Mouse (Mus musculus): ENCODE results near the gene Mrpl52. TPM values are rescaled to one million over a fixed set of nuclear protein-coding genes. Genes with fewer than 3 reads are reported as not detected.

Mrpl52 gene
- polyA plus RNA-seq, 1 experiment, result 185 TPM

- TF ChIP-seq CTCF (IDR thresholded peaks at IDR 0.05; ENCODE audit: insufficient read depth, low read length) (no peak), POLR2A (IDR thresholded peaks at IDR 0.05; ENCODE audit: borderline replicate concordance, extremely low read depth, low read depth, low read length) (no peak)
- DNase-seq, result peak; percentile 55
- Histone ChIP-seq H3K4me1 (ENCODE audit: control insufficient read depth, insufficient read depth, low read length) (peaks cover 4% of the 10 kb centered on the region), H3K4me3 (replicated peaks; ENCODE audit: extremely low read depth, low read depth, low read length) (no peak overlapping the region)
- WGBS, result 54% methylated on average over 11 of the region's 11 CpGs
These were observed 28.2 kb downstream of the Mrpl52 start for GRCm38 (mm10) chr14:54454669-54455528.

- Histone ChIP-seq H3K4me3 (replicated peaks; ENCODE audit: extremely low read depth, low read depth, low read length) (no peak overlapping the region), H3K4me1 (ENCODE audit: control insufficient read depth, insufficient read depth, low read length) (peaks cover 4% of the 10 kb centered on the region)
- WGBS, result 67% methylated on average over 14 of the region's 14 CpGs
- TF ChIP-seq CTCF (IDR thresholded peaks at IDR 0.05; ENCODE audit: insufficient read depth, low read length) (no peak), POLR2A (IDR thresholded peaks at IDR 0.05; ENCODE audit: borderline replicate concordance, extremely low read depth, low read depth, low read length) (no peak)
- DNase-seq, result no peak
These were observed 31.3 kb downstream of the Mrpl52 start for GRCm38 (mm10) chr14:54457907-54458569.

GRCm38 (mm10) chr14:54462146-54462545 is 35.4 kb downstream of the Mrpl52 start:
- H3K4me3 ChIP-seq (replicated peaks; ENCODE audit: extremely low read depth, low read depth, low read length), result no peak overlapping the region
- peaks cover 4% of the 10 kb centered on the region for H3K4me1 ChIP-seq (ENCODE audit: control insufficient read depth, insufficient read depth, low read length)
- DNase-seq, result no peak
- WGBS, result 63% methylated on average over 4 of the region's 4 CpGs
- TF ChIP-seq POLR2A (IDR thresholded peaks at IDR 0.05; ENCODE audit: borderline replicate concordance, extremely low read depth, low read depth, low read length) (no peak), CTCF (IDR thresholded peaks at IDR 0.05; ENCODE audit: insufficient read depth, low read length) (no peak)

GRCm38 (mm10) chr14:54463108-54463958 is 36.6 kb downstream of the Mrpl52 start:
- DNase-seq, result no peak
- no peak for TF ChIP-seq POLR2A (IDR thresholded peaks at IDR 0.05; ENCODE audit: borderline replicate concordance, extremely low read depth, low read depth, low read length)
- TF ChIP-seq CTCF (IDR thresholded peaks at IDR 0.05; ENCODE audit: insufficient read depth, low read length), result no peak
- H3K4me1 ChIP-seq (ENCODE audit: control insufficient read depth, insufficient read depth, low read length), result peaks cover 4% of the 10 kb centered on the region
- peak overlapping the region; percentile 90 for H3K4me3 ChIP-seq (replicated peaks; ENCODE audit: extremely low read depth, low read depth, low read length)
- WGBS, result 8% methylated on average over 12 of the region's 12 CpGs

- peak within 1 kb of the TSS; percentile 90 for H3K4me3 ChIP-seq (replicated peaks; ENCODE audit: extremely low read depth, low read depth, low read length)
- peak; percentile 92 for DNase-seq
- under 1% methylated on average over 35 of the region's 35 CpGs for WGBS
These were observed 37.2 kb downstream of the Mrpl52 start, which contains the start of gene Lrp10 for GRCm38 (mm10) chr14:54463959-54464292. TSS of gene Lrp10 (plus strand) at chr14:54464137.

GRCm38 (mm10) chr14:54464293-54465005 is 37.7 kb downstream of the Mrpl52 start:
- WGBS, result under 1% methylated on average over 53 of the region's 57 CpGs
- peak; percentile 78 for DNase-seq

More at GRCm38 (mm10) chr14:54463959-54464292, 37.2 kb downstream of the Mrpl52 start, which contains the start of gene Lrp10:
- TF ChIP-seq CTCF (IDR thresholded peaks at IDR 0.05; ENCODE audit: insufficient read depth, low read length), result no peak
- peak; percentile 69; the same call in 1 of the 2 replicates for TF ChIP-seq POLR2A (IDR thresholded peaks at IDR 0.05; ENCODE audit: borderline replicate concordance, extremely low read depth, low read depth, low read length)
- H3K4me1 ChIP-seq (ENCODE audit: control insufficient read depth, insufficient read depth, low read length), result peaks cover 4% of the 10 kb centered on the region

GRCm38 (mm10) chr14:54471467-54471866 is 44.8 kb downstream of the Mrpl52 start:
- Histone ChIP-seq H3K4me3 (replicated peaks; ENCODE audit: extremely low read depth, low read depth, low read length) (no peak overlapping the region), H3K4me1 (ENCODE audit: control insufficient read depth, insufficient read depth, low read length) (0 out of 2 replicates have a peak, but pooled peaks cover 2% of the 10 kb centered on the region)
- TF ChIP-seq CTCF (IDR thresholded peaks at IDR 0.05; ENCODE audit: insufficient read depth, low read length) (no peak), POLR2A (IDR thresholded peaks at IDR 0.05; ENCODE audit: borderline replicate concordance, extremely low read depth, low read depth, low read length) (0 out of 2 replicates have a peak, but pooled peaks have one; percentile 7)
- no peak for DNase-seq
- 77% methylated on average over 2 of the region's 2 CpGs for WGBS

More at GRCm38 (mm10) chr14:54464293-54465005, 37.7 kb downstream of the Mrpl52 start:
- TF ChIP-seq CTCF (IDR thresholded peaks at IDR 0.05; ENCODE audit: insufficient read depth, low read length) (peak; percentile 59), POLR2A (IDR thresholded peaks at IDR 0.05; ENCODE audit: borderline replicate concordance, extremely low read depth, low read depth, low read length) (peak; percentile 58; the same call in 1 of the 2 replicates)
- Histone ChIP-seq H3K4me3 (replicated peaks; ENCODE audit: extremely low read depth, low read depth, low read length) (peak overlapping the region; percentile 90), H3K4me1 (ENCODE audit: control insufficient read depth, insufficient read depth, low read length) (peaks cover 4% of the 10 kb centered on the region)

GRCm38 (mm10) chr14:54472671-54473070 is 46.0 kb downstream of the Mrpl52 start:
- 0 out of 2 replicates have a peak, but pooled peaks cover 3% of the 10 kb centered on the region for H3K4me1 ChIP-seq (ENCODE audit: control insufficient read depth, insufficient read depth, low read length)
- TF ChIP-seq CTCF (IDR thresholded peaks at IDR 0.05; ENCODE audit: insufficient read depth, low read length) (no peak), POLR2A (IDR thresholded peaks at IDR 0.05; ENCODE audit: borderline replicate concordance, extremely low read depth, low read depth, low read length) (no peak)
- H3K4me3 ChIP-seq (replicated peaks; ENCODE audit: extremely low read depth, low read depth, low read length), result no peak overlapping the region
- WGBS, result 61% methylated on average over 5 of the region's 5 CpGs
- no peak for DNase-seq
